8 mouse cellular contexts compared by ENCODE assay signal in genomic region chr11:94989562-94990017, GRCm38 (mm10). TPM values are rescaled to one million over a fixed set of nuclear protein-coding genes. Genes with fewer than 3 reads are reported as not detected.
DNase-seq lines count a peak whose midpoint lies in the region; ATAC-seq and TF ChIP-seq lines count a peak whose summit lies in the region.

No protein-coding gene starts in this region.

- H3K4me1 ChIP-seq in embryonic facial prominence, embryonic 10.5 days, result peaks cover 91% of the 10 kb centered on the region
- peaks cover 19% of the 10 kb centered on the region for H3K4me1 ChIP-seq in intestine, postnatal 0 days (replicated peaks; ENCODE audit: control insufficient read depth, insufficient read depth, low read length)
- H3K4me1 ChIP-seq in limb, embryonic 11.5 days (ENCODE audit: control insufficient read depth, insufficient read depth, low read length), result peaks cover 45% of the 10 kb centered on the region
- H3K4me1 ChIP-seq in midbrain, embryonic 12.5 days, result peaks cover 68% of the 10 kb centered on the region

- TF ChIP-seq CTCF in intestine, postnatal 0 days (IDR thresholded peaks at IDR 0.05; ENCODE audit: low read depth), result peak; percentile 25; the same call in 1 of the 2 replicates

- H3K27ac ChIP-seq in embryonic facial prominence, embryonic 10.5 days (replicated peaks), result peak overlapping the region; percentile 96
- peak overlapping the region; percentile 64 for H3K27ac ChIP-seq in intestine, postnatal 0 days (ENCODE audit: low read depth, low read length)
- H3K27ac ChIP-seq in limb, embryonic 11.5 days (replicated peaks; ENCODE audit: low read depth, low read length), result peak overlapping the region; percentile 71
- peak overlapping the region; percentile 91 for H3K27ac ChIP-seq in midbrain, embryonic 12.5 days (replicated peaks)

- H3K9me3 ChIP-seq in embryonic facial prominence, embryonic 10.5 days, result no peaks in the 10 kb centered on the region
- no peaks in the 10 kb centered on the region for H3K9me3 ChIP-seq in intestine, postnatal 0 days (ENCODE audit: control insufficient read depth)
- no peaks in the 10 kb centered on the region for H3K9me3 ChIP-seq in limb, embryonic 11.5 days (ENCODE audit: control insufficient read depth, low read length)
- H3K9me3 ChIP-seq in midbrain, embryonic 12.5 days, result no peaks in the 10 kb centered on the region

- peak; percentile 97 for DNase-seq in 3T3-L1 (ENCODE audit: low read depth, low spot score)
- DNase-seq in adrenal gland, postnatal 10 days, result peak; percentile 87
- DNase-seq in embryonic facial prominence, embryonic 10.5 days (ENCODE audit: low spot score), result peak; percentile 93
- DNase-seq in heart, adult 11 months, result peak; percentile 99
- DNase-seq in limb, embryonic 11.5 days (ENCODE audit: low spot score), result peak; percentile 90
- DNase-seq in spleen, adult 12 weeks (ENCODE audit: low spot score), result peak; percentile 68

- H3K4me3 ChIP-seq in embryonic facial prominence, embryonic 10.5 days, result peak overlapping the region; percentile 87
- H3K4me3 ChIP-seq in intestine, postnatal 0 days (ENCODE audit: low read depth, low read length), result peak overlapping the region; percentile 44
- H3K4me3 ChIP-seq in limb, embryonic 11.5 days (ENCODE audit: low read depth, low read length), result peak overlapping the region; percentile 42
- peak overlapping the region; percentile 56 for H3K4me3 ChIP-seq in midbrain, embryonic 12.5 days

- peak overlapping the region; percentile 94 for H3K4me2 ChIP-seq in intestine, postnatal 0 days (replicated peaks; ENCODE audit: low read depth)
- H3K4me2 ChIP-seq in limb, embryonic 11.5 days (ENCODE audit: low read depth, severe bottlenecking), result peak overlapping the region; percentile 96
- peak overlapping the region; percentile 98 for H3K4me2 ChIP-seq in midbrain, embryonic 12.5 days (replicated peaks)

- peak; percentile 29; the same call in 1 of the 2 replicates for ATAC-seq in intestine, postnatal 0 days
- ATAC-seq in limb, embryonic 11.5 days (ENCODE audit: insufficient number of reproducible peaks, low FRiP score, low TSS enrichment, low read depth), result peak; percentile 63
- peak; percentile 61 for ATAC-seq in midbrain, embryonic 12.5 days (ENCODE audit: low FRiP score, low read depth)

- peak overlapping the region; percentile 34; the same call in 1 of the 2 replicates for H3K9ac ChIP-seq in intestine, postnatal 0 days (ENCODE audit: low read depth, low read length)
- peak overlapping the region; percentile 71 for H3K9ac ChIP-seq in limb, embryonic 11.5 days (ENCODE audit: low read length)
- H3K9ac ChIP-seq in midbrain, embryonic 12.5 days (replicated peaks), result peak overlapping the region; percentile 73

- no peaks in the 10 kb centered on the region for H3K27me3 ChIP-seq in embryonic facial prominence, embryonic 10.5 days (replicated peaks; ENCODE audit: low read depth, poor library complexity, severe bottlenecking)
- no peaks in the 10 kb centered on the region for H3K27me3 ChIP-seq in intestine, postnatal 0 days (replicated peaks; ENCODE audit: control insufficient read depth, insufficient read depth, low read length)
- no peaks in the 10 kb centered on the region for H3K27me3 ChIP-seq in limb, embryonic 11.5 days (ENCODE audit: control insufficient read depth, insufficient read depth, low read length)
- no peaks in the 10 kb centered on the region for H3K27me3 ChIP-seq in midbrain, embryonic 12.5 days

- WGBS in embryonic facial prominence, embryonic 10.5 days, result under 1% methylated on average over 12 of the region's 12 CpGs
- 1% methylated on average over 12 of the region's 12 CpGs for WGBS in intestine, postnatal 0 days
- whole genome bisulfite sequencing in limb, embryonic 11.5 days, result 0% methylated on average over 12 of the region's 12 CpGs
- 0% methylated on average over 12 of the region's 12 CpGs for WGBS in midbrain, embryonic 12.5 days

- H3K36me3 ChIP-seq in embryonic facial prominence, embryonic 10.5 days (replicated peaks), result peaks cover 9% of the 10 kb centered on the region
- H3K36me3 ChIP-seq in intestine, postnatal 0 days (ENCODE audit: control insufficient read depth, insufficient read depth), result no peaks in the 10 kb centered on the region
- no peaks in the 10 kb centered on the region; the same call in 1 of the 2 replicates for H3K36me3 ChIP-seq in limb, embryonic 11.5 days (ENCODE audit: control insufficient read depth, insufficient read depth, low read length)
- H3K36me3 ChIP-seq in midbrain, embryonic 12.5 days, result no peaks in the 10 kb centered on the region

RNA-seq across cellular contexts. Expression of gene Ppp1r9b, which starts 1.2 kb away (rescaled TPM):
- 10 to 100 TPM; 83.3 to 96.2 TPM for total RNA-seq in adrenal gland, postnatal 10 days (2021)
- 8.3 and 9.4 TPM in 2 replicates for polyA plus RNA-seq in embryonic facial prominence, embryonic 10.5 days (2016; fragmentation: Nextera tagmentation; extraction: Ambion mirVana)
- polyA plus RNA-seq in intestine, postnatal 0 days (2015; fragmentation: Nextera tagmentation; extraction: Ambion mirVana), result 6.3 and 7.1 TPM in 2 replicates
- 14.4 and 14.8 TPM in 2 replicates for polyA plus RNA-seq in limb, embryonic 11.5 days (2014; fragmentation: Nextera tagmentation; extraction: Ambion mirVana)
- 15.7 and 17.7 TPM in 2 replicates for polyA plus RNA-seq in midbrain, embryonic 12.5 days (2016; fragmentation: Nextera tagmentation; extraction: Ambion mirVana)

RNA-seq across cellular contexts. Expression of gene Sgca, which starts 13.5 kb away (rescaled TPM):
- 10 to 100 TPM in 1 of 2 experiments, 1 to 10 TPM in 1; 4.5 to 16.8 TPM for total RNA-seq in adrenal gland, postnatal 10 days (2021)
- polyA plus RNA-seq in embryonic facial prominence, embryonic 10.5 days (2016; fragmentation: Nextera tagmentation; extraction: Ambion mirVana), result 0.17 TPM in 1 of 2 replicates, not detected in the other
- polyA plus RNA-seq in intestine, postnatal 0 days (2015; fragmentation: Nextera tagmentation; extraction: Ambion mirVana), result 0.18 and 0.55 TPM in 2 replicates
- polyA plus RNA-seq in limb, embryonic 11.5 days (2014; fragmentation: Nextera tagmentation; extraction: Ambion mirVana), result 0.60 and 0.70 TPM in 2 replicates
- not detected in 2 replicates for polyA plus RNA-seq in midbrain, embryonic 12.5 days (2016; fragmentation: Nextera tagmentation; extraction: Ambion mirVana)

RNA-seq across cellular contexts. Expression of gene Samd14, which starts 20.1 kb away (rescaled TPM):
- total RNA-seq in adrenal gland, postnatal 10 days (2021), result 10 to 100 TPM in 1 of 2 experiments, 1 to 10 TPM in 1; 7.3 to 11.0 TPM
- 35.5 and 42.5 TPM in 2 replicates for polyA plus RNA-seq in embryonic facial prominence, embryonic 10.5 days (2016; fragmentation: Nextera tagmentation; extraction: Ambion mirVana)
- polyA plus RNA-seq in intestine, postnatal 0 days (2015; fragmentation: Nextera tagmentation; extraction: Ambion mirVana), result 6.5 and 6.9 TPM in 2 replicates
- 34.1 and 35.6 TPM in 2 replicates for polyA plus RNA-seq in limb, embryonic 11.5 days (2014; fragmentation: Nextera tagmentation; extraction: Ambion mirVana)
- 93.5 and 100 TPM in 2 replicates for polyA plus RNA-seq in midbrain, embryonic 12.5 days (2016; fragmentation: Nextera tagmentation; extraction: Ambion mirVana)

RNA-seq across cellular contexts. Expression of gene Hils1, which starts 22.2 kb away (rescaled TPM):
- total RNA-seq in adrenal gland, postnatal 10 days (2021), result not detected
- polyA plus RNA-seq in embryonic facial prominence, embryonic 10.5 days (2016; fragmentation: Nextera tagmentation; extraction: Ambion mirVana), result not detected in 2 replicates
- polyA plus RNA-seq in intestine, postnatal 0 days (2015; fragmentation: Nextera tagmentation; extraction: Ambion mirVana), result not detected in 2 replicates
- polyA plus RNA-seq in limb, embryonic 11.5 days (2014; fragmentation: Nextera tagmentation; extraction: Ambion mirVana), result not detected in 2 replicates
- not detected in 2 replicates for polyA plus RNA-seq in midbrain, embryonic 12.5 days (2016; fragmentation: Nextera tagmentation; extraction: Ambion mirVana)

RNA-seq across cellular contexts. Expression of gene Pdk2, which starts 51.6 kb away (rescaled TPM):
- total RNA-seq in adrenal gland, postnatal 10 days (2021), result 100 to 1,000 TPM; 144 to 199 TPM
- polyA plus RNA-seq in embryonic facial prominence, embryonic 10.5 days (2016; fragmentation: Nextera tagmentation; extraction: Ambion mirVana), result 12.9 and 16.0 TPM in 2 replicates
- 53.2 and 57.4 TPM in 2 replicates for polyA plus RNA-seq in intestine, postnatal 0 days (2015; fragmentation: Nextera tagmentation; extraction: Ambion mirVana)
- polyA plus RNA-seq in limb, embryonic 11.5 days (2014; fragmentation: Nextera tagmentation; extraction: Ambion mirVana), result 19.3 and 20.1 TPM in 2 replicates
- 19.1 and 22.7 TPM in 2 replicates for polyA plus RNA-seq in midbrain, embryonic 12.5 days (2016; fragmentation: Nextera tagmentation; extraction: Ambion mirVana)

Comparison
In these comparisons a context has a peak if more than half of its experiments do, and no peak if none do; other contexts are left out.
1. Peak in every context shown above with its lines: DNase-seq, ATAC-seq, H3K4me3 ChIP-seq and H3K27ac ChIP-seq.